Mouse (Mus musculus): Measurements from ENCODE around the gene Ccn2. TPM values are rescaled to one million over a fixed set of nuclear protein-coding genes. Genes with fewer than 3 reads are reported as not detected.

Gene Ccn2
- polyA plus RNA-seq, 1 experiment from 2014 or later: 29.5 TPM

DNA sequence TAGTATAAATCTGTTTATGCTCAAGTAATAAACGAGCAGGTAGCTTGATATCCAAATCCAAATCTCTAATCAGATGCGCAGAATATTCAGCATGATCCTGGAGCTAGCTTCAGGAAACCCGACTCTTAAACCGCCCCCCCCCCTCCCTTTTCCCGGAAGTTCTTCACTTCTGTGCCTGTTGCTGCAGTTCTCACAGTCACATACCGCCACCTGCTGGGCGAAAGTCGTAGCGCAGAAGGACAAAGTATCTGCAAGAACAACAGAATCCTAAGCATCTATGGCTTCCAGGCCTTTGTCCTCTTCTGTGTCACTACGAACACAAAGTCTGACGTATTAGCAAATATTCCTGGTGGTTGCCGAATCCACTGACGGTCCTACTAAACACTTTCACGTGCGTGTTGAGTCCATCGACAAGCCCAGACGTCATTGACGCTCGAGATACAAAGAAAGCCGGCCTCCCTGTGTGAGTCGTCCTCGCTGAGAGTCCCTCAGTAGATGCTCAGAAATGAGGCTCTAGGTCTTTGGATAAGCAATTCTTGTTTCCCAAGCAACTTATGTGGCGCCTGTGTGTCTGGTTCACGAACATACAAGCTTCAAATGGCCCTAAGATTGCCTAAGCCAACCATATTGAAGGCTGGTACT lies 29.9 kb downstream of the Ccn2 start:
- Histone ChIP-seq H3K4me3 (ENCODE audit: control insufficient read depth in 1 of 2, insufficient read depth in 1 of 2, low read depth in 1 of 2, low read length in 2 of 2) (no peak overlapping the region), H3K4me1 (ENCODE audit: control insufficient read depth in 2 of 2, insufficient read depth in 2 of 2, low read length in 2 of 2) (0 out of 4 replicates have a peak, but pooled peaks cover 2 to 3% of the 10 kb centered on the region in 2 experiments), H3K9ac (ENCODE audit: low read length) (no peak overlapping the region), H3K27ac (replicated peaks in 1 of 2; ENCODE audit: control insufficient read depth in 1 of 2, insufficient read depth in 1 of 2, low read depth in 2 of 2, low read length in 2 of 2) (no peak overlapping the region), H3K27me3 (ENCODE audit: control insufficient read depth, insufficient read depth, low read length) (no peaks in the 10 kb centered on the region), H3K36me3 (ENCODE audit: control insufficient read depth, insufficient read depth, low read length) (no peaks in the 10 kb centered on the region), H3K9me3 (ENCODE audit: control insufficient read depth, low read length) (no peaks in the 10 kb centered on the region), H3K4me2 (ENCODE audit: low read length) (peak overlapping the region; percentile 44)
- no peak for ATAC-seq (ENCODE audit: insufficient number of reproducible peaks, insufficient read depth, low FRiP score, low read depth)
- WGBS: 31% methylated on average over 24 of the region's 24 CpGs

DNA sequence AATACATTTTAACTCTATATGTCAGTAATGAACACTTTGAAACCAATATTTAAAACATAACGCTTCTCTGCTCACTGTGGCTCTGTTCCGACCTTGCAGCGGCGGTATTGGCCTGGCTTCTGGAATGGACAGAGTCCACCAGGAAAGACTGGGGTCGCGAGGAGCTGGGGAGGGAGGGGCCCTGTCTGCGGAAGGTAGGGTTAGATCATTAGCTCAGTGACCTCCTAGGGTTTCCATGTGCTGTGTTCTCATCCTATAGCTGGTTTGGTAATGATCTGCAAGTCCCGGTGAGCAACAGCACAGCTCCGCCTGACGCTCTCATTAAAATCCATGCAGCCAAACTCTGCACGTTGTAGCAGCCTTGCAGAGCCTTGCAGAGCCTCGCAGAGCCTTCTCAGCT lies 32.0 kb downstream of the Ccn2 start:
- H3K4me1 ChIP-seq (ENCODE audit: control insufficient read depth in 2 of 2, insufficient read depth in 2 of 2, low read length in 2 of 2): 0 out of 4 replicates have a peak, but pooled peaks cover 2 to 3% of the 10 kb centered on the region in 2 experiments
- no peak overlapping the region for H3K9ac ChIP-seq (ENCODE audit: low read length)
- H3K36me3 ChIP-seq (ENCODE audit: control insufficient read depth, insufficient read depth, low read length): no peaks in the 10 kb centered on the region
- no peak overlapping the region for H3K4me2 ChIP-seq (ENCODE audit: low read length)
- H3K27ac ChIP-seq (replicated peaks in 1 of 2; ENCODE audit: control insufficient read depth in 1 of 2, insufficient read depth in 1 of 2, low read depth in 2 of 2, low read length in 2 of 2): no peak overlapping the region
- no peaks in the 10 kb centered on the region for H3K27me3 ChIP-seq (ENCODE audit: control insufficient read depth, insufficient read depth, low read length)
- H3K4me3 ChIP-seq (ENCODE audit: control insufficient read depth in 1 of 2, insufficient read depth in 1 of 2, low read depth in 1 of 2, low read length in 2 of 2): no peak overlapping the region
- 65% methylated on average over 12 of the region's 12 CpGs for WGBS
- H3K9me3 ChIP-seq (ENCODE audit: control insufficient read depth, low read length): no peaks in the 10 kb centered on the region
- no peak for ATAC-seq (ENCODE audit: insufficient number of reproducible peaks, insufficient read depth, low FRiP score, low read depth)

DNA sequence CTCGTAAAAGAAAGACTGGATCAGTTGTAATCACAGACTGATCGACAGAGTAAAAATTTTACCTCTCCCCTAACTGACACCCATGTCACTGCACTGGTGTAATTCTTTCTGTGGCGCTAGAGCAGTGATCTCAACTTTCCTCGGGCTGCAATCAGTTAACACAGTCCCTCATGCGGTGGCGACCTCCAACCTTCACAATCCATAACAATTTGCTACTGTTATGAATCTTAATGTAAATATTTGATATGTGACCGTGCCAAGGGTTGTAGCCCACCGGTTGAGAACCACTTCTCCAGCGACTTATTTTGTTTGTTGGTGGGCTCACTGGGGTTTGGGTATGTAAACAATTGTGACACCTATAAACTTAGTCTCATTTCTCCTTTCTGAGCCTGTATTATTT lies 33.2 kb downstream of the Ccn2 start:
- Histone ChIP-seq H3K4me3 (ENCODE audit: control insufficient read depth in 1 of 2, insufficient read depth in 1 of 2, low read depth in 1 of 2, low read length in 2 of 2) (no peak overlapping the region), H3K27me3 (ENCODE audit: control insufficient read depth, insufficient read depth, low read length) (no peaks in the 10 kb centered on the region), H3K9me3 (ENCODE audit: control insufficient read depth, low read length) (no peaks in the 10 kb centered on the region), H3K9ac (ENCODE audit: low read length) (no peak overlapping the region), H3K36me3 (ENCODE audit: control insufficient read depth, insufficient read depth, low read length) (no peaks in the 10 kb centered on the region), H3K27ac (replicated peaks in 1 of 2; ENCODE audit: control insufficient read depth in 1 of 2, insufficient read depth in 1 of 2, low read depth in 2 of 2, low read length in 2 of 2) (no peak overlapping the region), H3K4me2 (ENCODE audit: low read length) (peak overlapping the region; percentile 34; the same call in 1 of the 2 replicates), H3K4me1 (ENCODE audit: control insufficient read depth in 2 of 2, insufficient read depth in 2 of 2, low read length in 2 of 2) (0 out of 4 replicates have a peak, but pooled peaks cover 2 to 3% of the 10 kb centered on the region in 2 experiments)
- 74% methylated on average over 9 of the region's 9 CpGs for whole genome bisulfite sequencing
- no peak for ATAC-seq (ENCODE audit: insufficient number of reproducible peaks, insufficient read depth, low FRiP score, low read depth)

DNA sequence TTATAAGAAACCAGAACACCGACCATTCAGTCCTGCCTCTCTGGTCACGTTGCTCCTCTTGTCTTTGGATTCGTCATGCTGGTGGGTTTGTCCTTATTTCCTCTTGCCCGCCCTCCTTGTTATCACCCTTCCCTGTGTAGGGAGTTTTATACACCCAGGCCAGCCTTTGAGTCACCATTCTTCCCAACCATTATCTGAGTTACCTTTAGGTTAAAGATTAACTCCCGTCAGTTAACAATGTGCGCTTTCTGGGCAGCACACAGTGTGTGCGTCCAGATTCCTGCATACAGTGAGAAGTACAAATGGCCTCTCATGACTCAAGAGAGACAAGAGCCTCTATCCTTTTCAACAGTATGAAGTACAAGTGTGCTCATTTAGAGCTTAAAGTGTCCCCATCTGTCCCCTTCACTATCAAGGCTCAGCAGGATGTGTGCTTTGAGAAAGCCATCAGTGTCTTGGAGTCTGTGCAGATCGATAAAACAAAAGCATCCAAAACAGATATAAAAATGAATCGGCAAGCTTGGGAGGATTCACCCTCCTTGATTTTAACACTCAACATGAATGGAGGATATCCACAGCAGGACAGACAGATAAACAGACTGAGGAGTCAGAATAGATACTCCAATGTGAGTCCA lies 34.0 kb downstream of the Ccn2 start:
- H3K4me1 ChIP-seq (ENCODE audit: control insufficient read depth in 2 of 2, insufficient read depth in 2 of 2, low read length in 2 of 2): peaks cover 2 to 4% of the 10 kb centered on the region in 2 experiments; a peak in 2 of 4 replicates
- no peaks in the 10 kb centered on the region for H3K9me3 ChIP-seq (ENCODE audit: control insufficient read depth, low read length)
- no peak overlapping the region for H3K9ac ChIP-seq (ENCODE audit: low read length)
- no peak overlapping the region for H3K27ac ChIP-seq (replicated peaks in 1 of 2; ENCODE audit: control insufficient read depth in 1 of 2, insufficient read depth in 1 of 2, low read depth in 2 of 2, low read length in 2 of 2)
- H3K36me3 ChIP-seq (ENCODE audit: control insufficient read depth, insufficient read depth, low read length): no peaks in the 10 kb centered on the region
- no peaks in the 10 kb centered on the region for H3K27me3 ChIP-seq (ENCODE audit: control insufficient read depth, insufficient read depth, low read length)
- no peak for ATAC-seq (ENCODE audit: insufficient number of reproducible peaks, insufficient read depth, low FRiP score, low read depth)
- H3K4me2 ChIP-seq (ENCODE audit: low read length): peak overlapping the region; percentile 34
- H3K4me3 ChIP-seq (ENCODE audit: control insufficient read depth in 1 of 2, insufficient read depth in 1 of 2, low read depth in 1 of 2, low read length in 2 of 2): no peak overlapping the region
- WGBS: 30% methylated on average over 9 of the region's 9 CpGs

DNA sequence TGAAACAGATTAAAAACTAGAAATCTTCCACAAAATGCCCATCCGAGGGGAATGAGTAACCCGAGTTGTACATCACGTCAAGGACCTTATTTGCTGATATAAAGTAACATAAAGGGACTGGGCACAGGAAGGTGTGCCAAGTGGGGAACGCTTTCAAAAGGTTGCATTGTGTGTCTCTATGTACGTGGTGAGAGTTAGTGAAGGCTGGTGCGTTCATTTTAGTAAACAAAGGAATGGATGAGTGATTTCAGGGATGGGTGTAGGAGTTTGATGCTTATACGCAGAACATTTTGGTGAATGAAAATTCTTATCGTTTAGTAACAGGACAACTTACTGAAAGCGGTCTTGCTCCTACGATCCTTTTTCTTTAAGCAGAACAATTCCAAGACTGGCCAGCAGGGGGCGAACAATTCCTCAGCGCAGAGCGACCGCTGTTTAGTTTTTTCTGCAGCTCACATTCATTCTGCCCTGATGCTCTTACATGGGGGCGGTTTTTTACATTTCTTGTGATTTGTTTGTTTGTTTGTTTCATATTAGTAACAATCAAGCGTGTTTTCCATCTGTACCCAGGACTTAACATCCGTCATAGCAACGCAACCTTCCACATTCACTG lies 35.3 kb downstream of the Ccn2 start:
- Histone ChIP-seq H3K27ac (replicated peaks in 1 of 2; ENCODE audit: control insufficient read depth in 1 of 2, insufficient read depth in 1 of 2, low read depth in 2 of 2, low read length in 2 of 2) (no peak overlapping the region), H3K36me3 (ENCODE audit: control insufficient read depth, insufficient read depth, low read length) (no peaks in the 10 kb centered on the region), H3K4me2 (ENCODE audit: low read length) (peak overlapping the region; percentile 39), H3K4me3 (ENCODE audit: control insufficient read depth in 1 of 2, insufficient read depth in 1 of 2, low read depth in 1 of 2, low read length in 2 of 2) (no peak overlapping the region), H3K4me1 (ENCODE audit: control insufficient read depth in 2 of 2, insufficient read depth in 2 of 2, low read length in 2 of 2) (peaks cover 6 to 17% of the 10 kb centered on the region in 2 experiments), H3K27me3 (ENCODE audit: control insufficient read depth, insufficient read depth, low read length) (no peaks in the 10 kb centered on the region), H3K9ac (ENCODE audit: low read length) (peak overlapping the region; percentile 55; the same call in 1 of the 2 replicates), H3K9me3 (ENCODE audit: control insufficient read depth, low read length) (no peaks in the 10 kb centered on the region)
- ATAC-seq (ENCODE audit: insufficient number of reproducible peaks, insufficient read depth, low FRiP score, low read depth): no peak
- WGBS: 24% methylated on average over 18 of the region's 18 CpGs

DNA sequence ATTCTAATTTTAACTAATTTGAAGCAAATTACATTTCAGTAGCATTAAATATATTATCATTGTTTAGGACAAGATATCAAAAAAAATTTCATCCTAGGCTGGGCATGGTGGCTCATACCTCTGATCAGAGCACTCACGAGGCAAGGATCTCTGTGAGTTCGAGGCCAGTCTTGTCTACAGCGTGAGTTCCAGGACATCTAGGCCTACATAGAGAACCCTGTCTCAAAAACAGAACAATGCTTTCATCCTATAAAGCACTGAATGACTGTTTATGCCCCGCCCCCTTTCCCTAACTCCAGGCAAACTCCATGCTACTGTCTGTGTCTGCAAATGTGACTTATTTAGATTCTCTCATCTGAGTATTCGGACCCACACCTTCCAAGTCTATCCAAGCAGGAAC lies 35.9 kb downstream of the Ccn2 start:
- Histone ChIP-seq H3K4me1 (ENCODE audit: control insufficient read depth in 2 of 2, insufficient read depth in 2 of 2, low read length in 2 of 2) (peaks cover 6 to 19% of the 10 kb centered on the region in 2 experiments), H3K36me3 (ENCODE audit: control insufficient read depth, insufficient read depth, low read length) (no peaks in the 10 kb centered on the region), H3K27ac (replicated peaks in 1 of 2; ENCODE audit: control insufficient read depth in 1 of 2, insufficient read depth in 1 of 2, low read depth in 2 of 2, low read length in 2 of 2) (no peak overlapping the region), H3K9me3 (ENCODE audit: control insufficient read depth, low read length) (no peaks in the 10 kb centered on the region), H3K27me3 (ENCODE audit: control insufficient read depth, insufficient read depth, low read length) (no peaks in the 10 kb centered on the region), H3K4me2 (ENCODE audit: low read length) (no peak overlapping the region), H3K4me3 (ENCODE audit: control insufficient read depth in 1 of 2, insufficient read depth in 1 of 2, low read depth in 1 of 2, low read length in 2 of 2) (no peak overlapping the region), H3K9ac (ENCODE audit: low read length) (no peak overlapping the region)
- 85% methylated on average over 5 of the region's 5 CpGs for WGBS
- no peak for ATAC-seq (ENCODE audit: insufficient number of reproducible peaks, insufficient read depth, low FRiP score, low read depth)

DNA sequence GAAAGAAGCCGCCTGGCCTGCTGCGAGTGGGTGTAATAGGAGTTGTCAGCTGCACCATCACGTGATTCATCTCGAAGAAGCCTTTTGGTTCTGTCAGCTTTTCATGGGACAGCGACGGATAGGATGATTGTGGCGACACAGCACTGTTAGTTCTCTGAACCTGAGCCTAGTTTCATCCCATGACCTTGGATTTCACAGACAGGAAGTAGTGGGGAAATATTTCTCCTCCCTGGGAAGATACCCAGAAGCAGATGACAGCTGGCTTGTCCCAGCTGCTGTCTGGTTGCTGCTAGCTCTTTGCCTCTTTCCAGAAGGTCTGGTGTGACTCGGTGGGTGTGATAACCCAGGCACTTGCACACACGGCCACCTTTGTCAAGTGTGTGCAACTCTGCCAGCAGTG lies 39.0 kb downstream of the Ccn2 start:
- H3K27ac ChIP-seq (replicated peaks in 1 of 2; ENCODE audit: control insufficient read depth in 1 of 2, insufficient read depth in 1 of 2, low read depth in 2 of 2, low read length in 2 of 2): peak overlapping the region in 1 of 2 experiments; percentile 28; a peak in 1 of 4 replicates
- WGBS: 50% methylated on average over 9 of the region's 9 CpGs

More for the DNA sequence above, 39.0 kb downstream of the Ccn2 start:
- Histone ChIP-seq H3K9ac (ENCODE audit: low read length) (no peak overlapping the region), H3K4me2 (ENCODE audit: low read length) (0 out of 2 replicates have a peak overlapping the region, but pooled peaks have one; percentile 7), H3K27me3 (ENCODE audit: control insufficient read depth, insufficient read depth, low read length) (no peaks in the 10 kb centered on the region), H3K36me3 (ENCODE audit: control insufficient read depth, insufficient read depth, low read length) (no peaks in the 10 kb centered on the region), H3K4me3 (ENCODE audit: control insufficient read depth in 1 of 2, insufficient read depth in 1 of 2, low read depth in 1 of 2, low read length in 2 of 2) (no peak overlapping the region), H3K4me1 (ENCODE audit: control insufficient read depth in 2 of 2, insufficient read depth in 2 of 2, low read length in 2 of 2) (peaks cover 7 to 28% of the 10 kb centered on the region in 2 experiments), H3K9me3 (ENCODE audit: control insufficient read depth, low read length) (no peaks in the 10 kb centered on the region)
- ATAC-seq (ENCODE audit: insufficient number of reproducible peaks, insufficient read depth, low FRiP score, low read depth): peak; percentile 16; the same call in 1 of the 2 replicates
